In the genomic region with DNA sequence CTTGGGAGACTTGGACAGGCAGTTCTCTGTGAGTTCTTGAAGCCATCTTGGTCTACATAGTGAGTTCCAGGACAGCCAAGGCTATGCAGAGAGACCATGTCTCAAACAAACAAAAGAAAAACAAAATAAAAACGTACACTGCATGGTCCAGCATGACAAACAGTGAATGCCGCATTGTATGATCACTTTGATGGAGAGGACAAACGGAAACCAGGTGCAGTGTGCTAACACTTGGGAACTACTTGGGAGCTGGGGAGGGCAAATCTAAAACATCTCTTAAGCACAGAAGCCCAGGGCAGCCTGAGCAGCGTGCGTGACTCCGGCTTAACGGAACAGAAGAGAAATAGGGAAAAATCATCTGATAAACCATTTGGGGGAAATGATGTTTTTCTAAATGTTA, we compare ENCODE assay signal across 10 mouse cellular contexts. TPM values are rescaled to one million over a fixed set of nuclear protein-coding genes. Genes with fewer than 3 reads are reported as not detected.
DNase-seq lines count a peak whose midpoint lies in the region; ATAC-seq and TF ChIP-seq lines count a peak whose summit lies in the region.
"Had no signal": no experiment of that assay in that cellular context is flagged by ENCODE, and none has a peak within 500 bp of the region (broad histone marks: within the 10 kb centered on the region; RNA-seq: fewer than 3 reads in every experiment).

TSS of gene N4bp2l1 (minus strand) at position 101 of the 400 bp plus-strand sequence.

- no peak within 1 kb of the TSS for H3K4me2 ChIP-seq in intestine, postnatal 0 days (replicated peaks; ENCODE audit: low read depth)
- H3K4me2 ChIP-seq in intestine, embryonic 15.5 days (replicated peaks), result no peak within 1 kb of the TSS
- H3K4me2 ChIP-seq in liver, embryonic 12.5 days, result peak within 1 kb of the TSS; percentile 58; the same call in 1 of the 2 replicates
- H3K4me2 ChIP-seq: lung, embryonic 14.5 days had no signal

- H3K27me3 ChIP-seq in intestine, postnatal 0 days (replicated peaks; ENCODE audit: control insufficient read depth, insufficient read depth, low read length), result no peaks in the 10 kb centered on the region
- H3K27me3 ChIP-seq in intestine, embryonic 15.5 days (replicated peaks), result no peaks in the 10 kb centered on the region; the same call in 1 of the 2 replicates
- no peaks in the 10 kb centered on the region for H3K27me3 ChIP-seq in MEL (ENCODE audit: control insufficient read depth in 1 of 2, insufficient read depth in 2 of 2, low read length in 2 of 2)
- H3K27me3 ChIP-seq in liver, embryonic 12.5 days (replicated peaks), result no peaks in the 10 kb centered on the region
- no peaks in the 10 kb centered on the region for H3K27me3 ChIP-seq in kidney, adult 2 months (replicated peaks; ENCODE audit: control insufficient read depth, insufficient read depth, low read length)

- no peak for TF ChIP-seq CTCF in intestine, postnatal 0 days (IDR thresholded peaks at IDR 0.05; ENCODE audit: low read depth)
- TF ChIP-seq CTCF in MEL (IDR thresholded peaks at IDR 0.05 in 2 of 3, conservative IDR thresholded peaks at IDR 0.05 in 1 of 3; ENCODE audit: control insufficient read depth in 1 of 3, insufficient read depth in 1 of 3, low read depth in 2 of 3, low read length in 3 of 3, poor library complexity in 1 of 3, severe bottlenecking in 1 of 3), result no peak
- TF ChIP-seq CTCF in kidney, adult 2 months (conservative IDR thresholded peaks at IDR 0.05; ENCODE audit: insufficient read depth, insufficient read length, low read depth, low read length), result no peak

- H3K36me3 ChIP-seq in intestine, postnatal 0 days (ENCODE audit: control insufficient read depth, insufficient read depth), result no peaks in the 10 kb centered on the region
- no peaks in the 10 kb centered on the region for H3K36me3 ChIP-seq in intestine, embryonic 15.5 days
- H3K36me3 ChIP-seq in MEL (ENCODE audit: control insufficient read depth in 1 of 2, insufficient read depth in 2 of 2, low read length in 2 of 2), result peaks cover 0 to 22% of the 10 kb centered on the region in 2 experiments; a peak in 2 of 4 replicates
- peaks cover 3% of the 10 kb centered on the region; the same call in 1 of the 2 replicates for H3K36me3 ChIP-seq in liver, embryonic 12.5 days
- no peaks in the 10 kb centered on the region for H3K36me3 ChIP-seq in kidney, adult 2 months (ENCODE audit: control insufficient read depth, insufficient read depth, low read length)

- no peak for TF ChIP-seq POLR2A in MEL (IDR thresholded peaks at IDR 0.05; ENCODE audit: control insufficient read depth in 1 of 2, insufficient read depth in 1 of 2, low read depth in 1 of 2, low read length in 2 of 2, poor library complexity in 1 of 2)
- no peak for TF ChIP-seq POLR2A in kidney, adult 2 months (IDR thresholded peaks at IDR 0.05; ENCODE audit: low read depth, low read length)

- peaks cover 10% of the 10 kb centered on the region; the same call in 1 of the 2 replicates for H3K79me2 ChIP-seq in MEL (ENCODE audit: control insufficient read depth, insufficient read depth, low read length, poor library complexity)

- WGBS in intestine, postnatal 0 days, result 91% methylated on average over 7 of the region's 7 CpGs
- WGBS in intestine, embryonic 15.5 days, result 88% methylated on average over 7 of the region's 7 CpGs
- 89% methylated on average over 7 of the region's 7 CpGs for WGBS in liver, embryonic 12.5 days (ENCODE audit: insufficient replicate concordance)
- WGBS in kidney, adult 2 months, result 94% methylated on average over 7 of the region's 7 CpGs

- no peaks in the 10 kb centered on the region for H3K9me3 ChIP-seq in intestine, postnatal 0 days (ENCODE audit: control insufficient read depth)
- H3K9me3 ChIP-seq in intestine, embryonic 15.5 days, result no peaks in the 10 kb centered on the region
- H3K9me3 ChIP-seq in MEL (replicated peaks; ENCODE audit: insufficient read depth, low read length), result no peaks in the 10 kb centered on the region
- H3K9me3 ChIP-seq in liver, embryonic 12.5 days (replicated peaks), result no peaks in the 10 kb centered on the region

- TF ChIP-seq EP300 in MEL (IDR thresholded peaks at IDR 0.05; ENCODE audit: low read depth in 1 of 2, low read length in 2 of 2), result no peak

- no peak for DNase-seq in MEL (ENCODE audit: low read depth, low spot score)
- no peak for DNase-seq in kidney, adult 2 months
- no peak for DNase-seq in urinary bladder, adult 18-20 months (ENCODE audit: low spot score in 2 of 2)
- DNase-seq in urinary bladder, postnatal 10 days (ENCODE audit: low spot score), result no peak
- DNase-seq: heart, postnatal 10 days; lung, embryonic 14.5 days had no signal

- H3K4me3 ChIP-seq in intestine, postnatal 0 days (ENCODE audit: low read depth, low read length), result no peak within 1 kb of the TSS
- no peak within 1 kb of the TSS for H3K4me3 ChIP-seq in intestine, embryonic 15.5 days (replicated peaks)
- H3K4me3 ChIP-seq in MEL (ENCODE audit: control insufficient read depth in 1 of 2, insufficient read depth in 1 of 2, low read depth in 2 of 2, low read length in 2 of 2), result peak within 1 kb of the TSS; percentile 45 to 61; a peak in 2 of 4 replicates
- H3K4me3 ChIP-seq in brown adipose tissue, adult 24 weeks (ENCODE audit: insufficient read depth, low read depth, low read length), result no peak within 1 kb of the TSS
- no peak within 1 kb of the TSS for H3K4me3 ChIP-seq in liver, embryonic 12.5 days
- no peak within 1 kb of the TSS for H3K4me3 ChIP-seq in kidney, adult 2 months (ENCODE audit: insufficient read depth, low read depth, low read length)

- TF ChIP-seq RAD21 in MEL (IDR thresholded peaks at IDR 0.05; ENCODE audit: low read depth, low read length), result no peak

- H3K27ac ChIP-seq in intestine, postnatal 0 days (ENCODE audit: low read depth, low read length), result no peak within 1 kb of the TSS
- no peak within 1 kb of the TSS for H3K27ac ChIP-seq in intestine, embryonic 15.5 days
- H3K27ac ChIP-seq in MEL (ENCODE audit: control insufficient read depth, low read depth, low read length), result peak within 1 kb of the TSS; percentile 40
- no peak within 1 kb of the TSS for H3K27ac ChIP-seq in brown adipose tissue, adult 24 weeks (replicated peaks; ENCODE audit: low read depth, low read length)
- no peak within 1 kb of the TSS for H3K27ac ChIP-seq in liver, embryonic 12.5 days
- H3K27ac ChIP-seq in kidney, adult 2 months (ENCODE audit: insufficient read depth, low read depth, low read length), result no peak within 1 kb of the TSS

- no peaks in the 10 kb centered on the region for H3K4me1 ChIP-seq in intestine, postnatal 0 days (replicated peaks; ENCODE audit: control insufficient read depth, insufficient read depth, low read length)
- H3K4me1 ChIP-seq in intestine, embryonic 15.5 days (replicated peaks), result peaks cover 13% of the 10 kb centered on the region; the same call in 1 of the 2 replicates
- peaks cover 16% of the 10 kb centered on the region in 2 experiments for H3K4me1 ChIP-seq in MEL (ENCODE audit: control insufficient read depth in 1 of 2, insufficient read depth in 2 of 2, low read length in 2 of 2)
- peaks cover 3% of the 10 kb centered on the region; the same call in 1 of the 2 replicates for H3K4me1 ChIP-seq in brown adipose tissue, adult 24 weeks (ENCODE audit: control insufficient read depth, insufficient read depth, insufficient read length, low read length)
- peaks cover 59% of the 10 kb centered on the region for H3K4me1 ChIP-seq in liver, embryonic 12.5 days
- peaks cover 7% of the 10 kb centered on the region for H3K4me1 ChIP-seq in kidney, adult 2 months (ENCODE audit: control insufficient read depth, insufficient read depth, low read length)

- no peak for ATAC-seq in intestine, postnatal 0 days
- no peak for ATAC-seq in intestine, embryonic 15.5 days
- no peak for ATAC-seq in liver, embryonic 12.5 days

- no peak within 1 kb of the TSS for H3K9ac ChIP-seq in intestine, postnatal 0 days (ENCODE audit: low read depth, low read length)
- H3K9ac ChIP-seq in intestine, embryonic 15.5 days, result no peak within 1 kb of the TSS
- H3K9ac ChIP-seq in MEL (ENCODE audit: control insufficient read depth, low read depth, low read length, poor library complexity, severe bottlenecking), result peak within 1 kb of the TSS; percentile 59
- H3K9ac ChIP-seq in liver, embryonic 12.5 days, result no peak within 1 kb of the TSS
- H3K9ac ChIP-seq: lung, embryonic 14.5 days had no signal

TF ChIP-seq in MEL, 35 proteins besides CTCF, POLR2A, EP300 and RAD21:
- TF ChIP-seq JUND (IDR thresholded peaks at IDR 0.05; ENCODE audit: low read depth, low read length), result no peak
TF ChIP-seq in MEL: peak in this region for 0.

RNA-seq across cellular contexts. Expression of gene N4bp2l1, which starts in this region (rescaled TPM):
- 21.1 and 21.3 TPM in 2 replicates for polyA plus RNA-seq in intestine, postnatal 0 days (2015; fragmentation: Nextera tagmentation; extraction: Ambion mirVana)
- polyA plus RNA-seq in intestine, embryonic 15.5 days (2015; fragmentation: Nextera tagmentation; extraction: Ambion mirVana), result 4.6 and 4.9 TPM in 2 replicates
- 2.6 and 2.9 TPM in 2 replicates for total RNA-seq in MEL (2012; rRNA removed)
- 10 to 100 TPM in 1 of 2 experiments, not detected in 1; 15.0 TPM for polyA plus RNA-seq in MEL (2012; ENCODE audit: insufficient read depth in 1 of 2, insufficient read length in 2 of 2, low read depth in 1 of 2, low replicate concordance in 2 of 2, missing spikeins in 1 of 2)
- polyA plus RNA-seq in brown adipose tissue, adult 24 weeks (2012; ENCODE audit: insufficient read depth, insufficient read length, missing spikeins), result 23.6 and 27.6 TPM in 2 replicates
- polyA plus RNA-seq in liver, embryonic 12.5 days (2016; fragmentation: Nextera tagmentation; extraction: Ambion mirVana), result 9.3 and 9.4 TPM in 2 replicates
- 6.9 and 7.8 TPM in 2 replicates for polyA plus RNA-seq in kidney, adult 2 months (2012; rRNA removed)

Comparison
In these comparisons a context has a peak if more than half of its experiments do, and no peak if none do; other contexts are left out.
1. H3K4me3 ChIP-seq: peak in MEL (2 of 2); none in intestine, postnatal 0 days (single experiment), intestine, embryonic 15.5 days (single experiment), brown adipose tissue, adult 24 weeks (single experiment), liver, embryonic 12.5 days (single experiment) and kidney, adult 2 months (single experiment).